Mouse (Mus musculus) C2C12 (cell line): ENCODE measurements around the gene Nup107. TPM values are rescaled to one million over a fixed set of nuclear protein-coding genes. Genes with fewer than 3 reads are reported as not detected.

Experiments used
- H3K27me3 ChIP-seq: one replicate; pipeline ENCODE4 v1.6.1; 2011; ENCODE audit not compliant: control insufficient read depth, insufficient read depth, insufficient read length
- H3K36me3 ChIP-seq: one replicate; pipeline ENCODE4 v1.6.1; 2011; ENCODE audit not compliant: control insufficient read depth, insufficient read depth
- H3K4me3 ChIP-seq: one replicate; pipeline ENCODE4 v1.5.1; 2011; ENCODE audit warnings: mild to moderate bottlenecking, control low read depth; ENCODE audit not compliant: poor library complexity, insufficient read depth, severe bottlenecking
- H3K79me2 ChIP-seq: one replicate; pipeline ENCODE4 v1.6.1; 2011; ENCODE audit not compliant: control insufficient read depth, insufficient read depth
- H3K79me3 ChIP-seq: one replicate; pipeline ENCODE4 v1.6.1; 2011; ENCODE audit warnings: low read depth, control low read depth
- H3ac ChIP-seq: one replicate; pipeline ENCODE3; 2011; ENCODE audit warnings: low read depth; ENCODE audit not compliant: control insufficient read depth, insufficient read length
- CEBPB ChIP-seq: IDR thresholded peaks from one replicate; pipeline ENCODE4 v1.6.1; 2011; ENCODE audit warnings: low read depth, mild to moderate bottlenecking, control low read depth, moderate library complexity
- CTCF ChIP-seq: IDR thresholded peaks from one replicate; pipeline ENCODE4 v1.5.1; 2011; ENCODE audit not compliant: control insufficient read depth, insufficient read depth, insufficient read length
- FOSL1 ChIP-seq: IDR thresholded peaks from one replicate; pipeline ENCODE4 v1.8.0; 2011; ENCODE audit warnings: mild to moderate bottlenecking, low read length; ENCODE audit not compliant: poor library complexity, insufficient read depth, severe bottlenecking
- MAX ChIP-seq: IDR thresholded peaks from one replicate; pipeline ENCODE4 v1.6.1; 2011; ENCODE audit warnings: mild to moderate bottlenecking, control low read depth
- MYOD1 ChIP-seq: IDR thresholded peaks from one replicate; pipeline ENCODE4 v1.6.1; 2011; ENCODE audit warnings: low read depth; ENCODE audit not compliant: control insufficient read depth, insufficient read length
- MYOG ChIP-seq: IDR thresholded peaks from one replicate; pipeline ENCODE4 v1.6.1; 2011; ENCODE audit not compliant: control insufficient read depth, insufficient read length; ENCODE audit errors: extremely low read depth
- USF1 ChIP-seq: IDR thresholded peaks from one replicate; pipeline ENCODE4 v1.6.1; 2011; ENCODE audit warnings: low read depth, mild to moderate bottlenecking, control low read depth, moderate library complexity
- polyA plus RNA-seq: library from polyadenylated mRNA; unstranded; fragments of >200 nt; fragmentation: generic; extraction: Trizol; gene quantifications from one replicate; pipeline ENCODE4 v1.2.1, GENCODE M21; 2012; ENCODE audit warnings: missing spikeins

Nup107 gene
- polyA plus RNA-seq, 1 experiment = 41.2 TPM

DNA sequence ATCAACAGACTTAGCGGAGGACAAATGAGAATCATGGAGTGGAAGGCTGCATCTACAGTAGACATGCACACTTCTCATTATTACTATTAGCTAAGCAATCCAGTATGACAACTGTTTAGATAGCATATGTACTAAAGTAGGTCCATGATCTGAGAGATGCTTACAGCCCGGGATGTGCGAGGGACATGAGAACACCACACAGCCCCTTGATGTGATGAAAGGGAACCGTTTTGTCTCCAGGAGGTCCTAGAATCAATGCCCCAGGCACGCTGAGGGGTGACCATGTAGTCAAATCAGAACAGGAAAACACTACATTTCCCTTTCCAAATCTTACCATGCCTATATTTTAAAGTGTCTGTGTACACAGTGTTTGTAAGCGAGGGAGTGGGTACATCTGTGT is 40.8 kb downstream of the Nup107 start:
- TF ChIP-seq MAX (no peak), MYOG (no peak), MYOD1 (no peak), CEBPB (no peak), FOSL1 (no peak), CTCF (no peak), USF1 (no peak)
- H3K36me3 ChIP-seq = peaks cover 81% of the 10 kb centered on the region
- no peak overlapping the region for H3K4me3 ChIP-seq
- H3K27me3 ChIP-seq = no peaks in the 10 kb centered on the region
- no peak overlapping the region for H3ac ChIP-seq
- no peaks in the 10 kb centered on the region for H3K79me3 ChIP-seq
- no peaks in the 10 kb centered on the region for H3K79me2 ChIP-seq

DNA sequence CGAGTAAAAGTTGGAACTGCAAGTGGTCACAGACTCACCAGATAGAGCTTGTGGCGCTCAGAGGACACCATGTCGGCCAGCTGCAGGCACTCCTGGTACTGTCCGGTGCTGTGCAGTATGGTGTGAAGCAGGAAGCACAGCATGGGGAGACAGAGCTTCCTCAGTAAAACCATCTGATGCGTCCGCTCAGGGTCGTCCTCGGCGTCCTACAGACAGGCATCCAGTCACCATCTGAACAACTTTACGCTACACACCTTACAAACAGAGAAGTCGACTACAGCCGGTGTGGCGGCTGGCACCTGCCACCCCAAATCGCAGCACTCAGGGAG is 41.3 kb downstream of the Nup107 start:
- Histone ChIP-seq H3K36me3 (peaks cover 76% of the 10 kb centered on the region), H3K79me3 (no peaks in the 10 kb centered on the region), H3ac (no peak overlapping the region), H3K79me2 (no peaks in the 10 kb centered on the region), H3K4me3 (no peak overlapping the region), H3K27me3 (no peaks in the 10 kb centered on the region)
- TF ChIP-seq CEBPB (no peak), FOSL1 (no peak), CTCF (no peak), MYOG (no peak), USF1 (no peak), MAX (no peak), MYOD1 (no peak)

DNA sequence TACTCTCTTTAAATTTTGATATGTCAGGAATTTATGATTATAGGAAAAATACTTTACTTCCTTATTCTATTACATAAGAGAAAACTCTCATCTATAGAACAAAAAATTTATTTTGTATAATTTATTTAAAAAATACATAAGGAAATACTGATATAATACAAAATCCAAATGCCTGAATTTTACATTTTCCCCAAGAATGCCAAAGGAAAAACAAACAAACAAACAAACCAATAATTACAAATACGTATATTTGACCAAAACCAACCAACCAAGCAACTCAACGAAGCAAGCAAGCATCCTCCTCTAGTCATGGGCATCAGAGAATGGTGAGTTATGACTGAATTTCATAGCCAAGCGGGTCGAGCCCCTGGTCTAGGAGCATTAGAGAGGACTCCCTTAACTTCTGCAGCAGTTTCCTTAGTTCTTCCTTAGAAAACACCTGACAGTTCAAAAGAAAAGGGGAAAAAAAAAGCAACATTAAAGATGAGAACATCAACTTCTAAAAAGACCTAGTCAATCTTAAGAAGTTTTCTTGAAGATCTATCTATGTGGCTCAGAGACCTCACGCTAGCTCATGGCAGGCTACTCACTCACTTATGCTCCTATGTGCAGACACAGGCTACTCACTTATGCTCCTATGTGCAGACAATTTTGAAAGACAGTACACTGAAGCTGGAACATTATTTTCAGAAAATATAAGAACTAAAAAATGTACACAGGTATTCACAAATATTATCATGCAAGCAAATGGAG is 41.8 kb downstream of the Nup107 start:
- Histone ChIP-seq H3K27me3 (no peaks in the 10 kb centered on the region), H3ac (no peak overlapping the region), H3K36me3 (peaks cover 72% of the 10 kb centered on the region), H3K79me2 (peaks cover under 1% of the 10 kb centered on the region), H3K79me3 (no peaks in the 10 kb centered on the region), H3K4me3 (no peak overlapping the region)
- TF ChIP-seq USF1 = no peak
- no peak for TF ChIP-seq MAX
- TF ChIP-seq CTCF = no peak
- no peak for TF ChIP-seq CEBPB
- TF ChIP-seq MYOD1 = no peak
- TF ChIP-seq FOSL1 = no peak
- TF ChIP-seq MYOG = no peak

DNA sequence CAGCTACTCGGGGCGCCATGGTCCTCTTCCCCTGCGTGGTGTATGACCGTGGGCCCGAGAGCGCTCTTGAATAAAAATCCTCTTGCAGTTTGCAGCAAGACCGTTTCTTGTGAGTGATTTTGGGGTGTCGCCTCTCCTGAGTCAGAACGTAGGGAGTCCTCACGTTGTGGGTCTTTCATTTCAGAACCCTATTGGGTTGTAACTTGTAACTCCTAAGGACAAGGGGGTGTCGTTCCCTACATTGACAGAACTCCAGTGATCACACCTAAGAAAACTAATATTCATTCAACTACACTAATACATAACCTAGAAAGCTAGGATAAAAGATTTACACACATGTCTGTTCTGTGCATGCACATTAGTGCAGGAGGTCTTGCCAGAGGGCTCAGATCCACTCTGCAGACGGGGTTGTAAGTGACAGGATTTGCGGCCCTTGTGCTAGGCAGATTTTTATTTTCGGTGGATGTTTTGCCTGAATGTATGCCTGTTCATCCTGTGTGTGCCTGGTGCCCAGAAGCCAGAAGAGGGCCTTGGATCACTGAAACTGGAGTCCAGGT is 42.6 kb downstream of the Nup107 start:
- TF ChIP-seq MAX (no peak), CEBPB (no peak), CTCF (no peak), MYOG (no peak)
- Histone ChIP-seq H3ac (no peak overlapping the region), H3K79me3 (peaks cover 6% of the 10 kb centered on the region), H3K36me3 (peaks cover 63% of the 10 kb centered on the region), H3K4me3 (no peak overlapping the region), H3K27me3 (no peaks in the 10 kb centered on the region), H3K79me2 (peaks cover 9% of the 10 kb centered on the region)

DNA sequence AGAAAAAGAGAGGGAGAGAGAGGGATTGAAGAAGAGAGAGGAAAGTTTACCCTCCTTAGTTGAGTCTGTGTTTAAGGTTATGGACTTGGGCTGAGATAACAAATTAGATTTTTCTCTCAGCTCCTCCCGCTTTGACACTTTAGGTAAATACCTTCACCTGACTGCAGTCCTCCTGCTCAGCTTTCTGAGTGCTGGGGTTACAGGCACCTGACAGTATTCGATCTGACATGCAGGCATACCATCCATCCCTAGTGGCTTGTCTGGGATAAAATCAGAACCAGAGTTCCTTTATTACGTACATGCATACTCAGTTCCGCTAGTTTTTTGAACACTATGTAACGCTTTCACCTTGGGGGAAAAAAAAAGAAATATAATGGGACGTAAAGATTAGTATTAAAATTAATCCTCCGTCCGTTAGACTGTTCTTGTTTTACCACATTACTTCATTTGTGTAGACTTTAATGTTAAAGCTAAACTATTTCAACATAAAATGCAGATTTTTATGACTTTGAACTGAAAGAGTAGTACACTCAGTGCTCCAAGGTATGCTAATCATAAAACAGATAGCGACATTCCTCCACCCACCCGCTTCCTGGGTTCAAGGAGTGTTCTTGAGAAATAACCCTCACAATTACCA is 43.3 kb downstream of the Nup107 start:
- H3K79me2 ChIP-seq = peaks cover 16% of the 10 kb centered on the region
- peaks cover 12% of the 10 kb centered on the region for H3K79me3 ChIP-seq
- H3ac ChIP-seq = no peak overlapping the region
- TF ChIP-seq MAX (no peak), USF1 (no peak), MYOD1 (no peak), CTCF (no peak), FOSL1 (no peak), MYOG (no peak), CEBPB (no peak)
- no peak overlapping the region for H3K4me3 ChIP-seq
- H3K36me3 ChIP-seq = peaks cover 60% of the 10 kb centered on the region
- H3K27me3 ChIP-seq = no peaks in the 10 kb centered on the region

DNA sequence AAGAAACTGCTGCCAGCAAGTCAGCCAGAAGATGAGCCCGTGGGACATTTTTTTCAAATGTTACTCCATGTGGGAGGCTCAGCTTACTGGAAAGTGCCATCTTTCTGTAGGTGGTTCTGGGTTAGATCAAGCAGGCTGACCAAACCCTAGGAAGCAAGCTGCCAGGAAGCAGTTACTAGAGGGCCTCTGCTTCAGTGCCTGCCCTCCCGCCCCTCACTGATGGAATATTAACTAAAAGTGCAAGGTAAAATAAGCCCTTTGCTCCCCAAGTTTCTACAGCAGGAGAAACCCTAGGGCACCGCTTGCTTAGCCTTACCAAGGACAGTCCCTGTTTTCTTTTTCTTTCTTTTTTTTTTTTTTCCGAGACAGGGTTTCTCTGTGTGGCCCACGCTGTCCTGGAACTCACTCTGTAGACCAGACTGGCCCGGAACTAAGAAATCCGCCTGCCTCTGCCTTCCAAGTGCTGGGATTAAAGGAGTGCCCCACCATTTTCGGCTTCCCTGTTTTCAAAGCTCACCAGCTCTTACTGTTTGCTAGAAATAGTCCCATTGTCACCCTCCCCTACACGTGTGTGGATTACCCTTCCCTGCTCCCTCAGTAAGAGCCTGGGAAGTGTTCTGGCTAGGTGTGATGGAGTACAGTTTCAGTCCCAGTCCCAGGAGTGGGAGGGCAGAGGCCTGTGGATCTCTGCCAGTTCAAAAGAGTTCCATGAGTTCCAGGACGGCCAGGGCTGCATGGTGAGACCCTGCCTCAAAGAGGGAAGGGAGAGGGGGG is 44.0 kb downstream of the Nup107 start:
- Histone ChIP-seq H3K4me3 (no peak overlapping the region), H3K79me3 (peaks cover 16% of the 10 kb centered on the region), H3K36me3 (peaks cover 64% of the 10 kb centered on the region), H3K27me3 (no peaks in the 10 kb centered on the region), H3ac (no peak overlapping the region), H3K79me2 (peaks cover 23% of the 10 kb centered on the region)
- TF ChIP-seq FOSL1 (no peak), MYOG (no peak), MAX (no peak), MYOD1 (no peak), CEBPB (no peak), USF1 (no peak), CTCF (no peak)
